Mouse (Mus musculus) thymus, adult 2 months (tissue): Measurements from ENCODE around the gene Mcidas.

Source experiments
- CTCF ChIP-seq: fragments of 200-500 bp; IDR thresholded peaks from 2 replicates; pipeline ENCODE4 v1.5.1; 2012; ENCODE audit warnings: mild to moderate bottlenecking, control low read depth, low read length, moderate library complexity, borderline replicate concordance; ENCODE audit not compliant: control insufficient read depth, poor library complexity, insufficient read depth; ENCODE audit errors: extremely low read depth
- POLR2A ChIP-seq: fragments of 200-500 bp; IDR thresholded peaks from 2 replicates; pipeline ENCODE4 v1.6.1; 2012; ENCODE audit warnings: mild to moderate bottlenecking, low read length, control low read depth, moderate library complexity; ENCODE audit not compliant: control insufficient read depth, poor library complexity, insufficient read depth; ENCODE audit errors: extremely low read depth

GRCm38 (mm10) chr13:113034950-113035421 lies 41.3 kb downstream of the Mcidas start, which contains the start of gene Cdc20b:
- TF ChIP-seq CTCF (peak; percentile 60; the same call in 1 of the 2 replicates), POLR2A (no peak)
